Mouse (Mus musculus) lung, embryonic 16.5 days (tissue): ENCODE data around the gene Clec12b. TPM values are rescaled to one million over a fixed set of nuclear protein-coding genes. Genes with fewer than 3 reads are reported as not detected.
A peak's percentile ranks its signal among the peaks of the same experiment; 100 is the strongest.

Experiments
- ATAC-seq: fragments of 200-750 bp; cut with Nextera tagmentation; 2 replicates; pipeline ENCODE4 v1.8.0; 2017; ENCODE audit warnings: low read depth, mild to moderate bottlenecking, moderate library complexity
- H3K27ac ChIP-seq: fragments of 300-500 bp; sonication (generic); 2 replicates; pipeline ENCODE4 v1.5.1; 2014; ENCODE audit warnings: mild to moderate bottlenecking, control low read depth, low read length
- H3K27me3 ChIP-seq: fragments of 300-500 bp; sonication (generic); 2 replicates; pipeline ENCODE4 v1.6.1; 2014; ENCODE audit warnings: low read depth, low read length, mixed read lengths; ENCODE audit not compliant: control insufficient read depth, insufficient read depth
- H3K36me3 ChIP-seq: fragments of 300-500 bp; sonication (generic); 2 replicates; pipeline ENCODE4 v1.6.1; 2014; ENCODE audit warnings: low read length; ENCODE audit not compliant: control insufficient read depth, insufficient read depth
- H3K4me1 ChIP-seq: fragments of 300-500 bp; sonication (generic); replicated peaks from 2 replicates; pipeline ENCODE4 v1.6.1; 2014; ENCODE audit warnings: low read length, mixed read lengths; ENCODE audit not compliant: control insufficient read depth, insufficient read depth
- H3K4me2 ChIP-seq: fragments of 300-500 bp; sonication (generic); 2 replicates; pipeline ENCODE4 v1.6.1; 2014; ENCODE audit warnings: low read depth, low read length, control low read depth
- H3K4me3 ChIP-seq: fragments of 300-500 bp; sonication (generic); 2 replicates; pipeline ENCODE4 v1.5.1; 2014; ENCODE audit warnings: mild to moderate bottlenecking, low read length, control low read depth
- H3K9ac ChIP-seq: fragments of 300-500 bp; sonication (generic); 2 replicates; pipeline ENCODE4 v1.6.1; 2014; ENCODE audit warnings: low read length, control low read depth
- H3K9me3 ChIP-seq: fragments of 300-500 bp; sonication (generic); 2 replicates; pipeline ENCODE4 v1.6.1; 2016; ENCODE audit warnings: low read length; ENCODE audit not compliant: control insufficient read depth
- WGBS: fragments of 180-500 bp; shearing (Covaris S2); extraction: QIAGEN DNeasy Blood & Tissue Kit; methylation state at CpG from one replicate; pipeline ENCODE4 v1.1.7; 2014; 5-methylcytosine and 5-hydroxymethylcytosine counted together
- polyA plus RNA-seq: library from polyadenylated mRNA; unstranded; fragments of >200 nt; fragmentation: Nextera tagmentation; extraction: Ambion mirVana; gene quantifications from 2 replicates; pipeline ENCODE4 v1.2.1, GENCODE M21; 2015

The Clec12b gene
- polyA plus RNA-seq = 0.36 and 0.50 TPM in 2 replicates

DNA sequence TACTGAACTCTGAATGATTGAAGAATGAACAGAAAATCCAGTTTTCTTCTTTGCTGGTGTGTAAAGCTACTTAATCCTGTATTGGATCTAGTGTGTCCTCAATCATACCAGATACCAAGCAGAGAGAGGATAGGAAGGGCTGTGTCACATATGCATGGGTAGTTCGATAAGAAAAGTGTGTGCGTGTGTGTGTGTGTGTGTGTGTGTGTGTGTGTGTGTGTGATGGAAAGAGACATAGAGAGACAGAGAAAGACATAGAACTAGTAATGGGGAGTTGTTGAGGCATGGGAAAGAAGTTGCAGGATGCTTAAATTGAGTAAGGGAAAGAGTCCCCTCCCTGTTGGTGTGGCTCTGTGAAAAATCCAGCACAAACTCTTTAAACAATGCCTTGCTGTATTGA lies at the start of gene Clec12b:
TSS of gene Clec12b (minus strand) at position 101 of the 400 bp plus-strand sequence.
- Histone ChIP-seq H3K27ac (no peak within 1 kb of the TSS), H3K36me3 (no peaks in the 10 kb centered on the region), H3K9me3 (no peaks in the 10 kb centered on the region), H3K4me1 (no peaks in the 10 kb centered on the region), H3K9ac (no peak within 1 kb of the TSS), H3K4me3 (no peak within 1 kb of the TSS), H3K27me3 (no peaks in the 10 kb centered on the region), H3K4me2 (no peak within 1 kb of the TSS)
- 75% methylated on average over 2 of the region's 2 CpGs for WGBS
- ATAC-seq = no peak

DNA sequence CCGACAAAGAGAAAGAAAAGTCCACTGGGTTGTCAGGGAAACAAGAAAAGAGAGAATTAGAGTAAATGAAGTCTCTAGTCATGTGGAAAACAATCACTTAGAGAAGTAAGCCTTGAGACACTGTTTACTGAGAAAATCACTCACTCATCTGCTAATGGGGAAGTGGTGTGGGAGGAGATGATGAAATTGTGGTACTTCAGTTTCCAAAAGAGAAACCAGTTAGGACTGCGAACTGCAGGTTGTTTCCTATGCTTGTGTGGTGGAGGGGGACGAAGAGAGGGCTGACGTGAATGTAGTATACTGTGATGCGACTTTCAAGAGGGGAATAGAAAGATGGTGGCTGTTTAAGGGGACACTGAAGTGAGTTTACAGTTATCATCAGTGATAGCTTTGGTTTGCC lies 48.6 kb upstream of the Clec12b start:
- H3K27me3 ChIP-seq = no peaks in the 10 kb centered on the region
- H3K36me3 ChIP-seq = no peaks in the 10 kb centered on the region
- H3K9ac ChIP-seq = no peak overlapping the region
- H3K27ac ChIP-seq = no peak overlapping the region
- no peaks in the 10 kb centered on the region for H3K9me3 ChIP-seq
- no peak overlapping the region for H3K4me3 ChIP-seq
- H3K4me1 ChIP-seq = no peaks in the 10 kb centered on the region
- H3K4me2 ChIP-seq = no peak overlapping the region
- WGBS = 76% methylated on average over 5 of the region's 5 CpGs
- ATAC-seq = no peak

DNA sequence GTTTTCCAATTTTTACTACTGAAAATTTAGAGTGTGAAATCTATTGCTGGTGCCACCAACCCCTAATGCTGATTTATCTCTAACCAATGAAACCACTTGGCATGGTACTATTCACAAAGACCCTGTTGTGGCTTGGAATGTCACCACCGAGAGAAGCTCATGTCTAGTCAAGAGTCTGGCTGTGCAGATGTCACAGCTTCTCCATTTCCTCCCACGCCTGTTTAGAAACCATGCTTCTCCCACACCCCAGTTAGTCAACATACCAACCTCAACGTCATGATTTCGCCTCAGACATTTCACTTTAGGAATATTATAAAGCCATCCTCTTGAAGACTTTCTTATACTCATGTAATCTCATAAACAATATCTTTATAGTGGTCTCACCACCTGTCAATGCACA lies 41.6 kb upstream of the Clec12b start:
- Histone ChIP-seq H3K4me2 (no peak overlapping the region), H3K27ac (no peak overlapping the region), H3K9me3 (no peaks in the 10 kb centered on the region), H3K36me3 (no peaks in the 10 kb centered on the region), H3K4me3 (no peak overlapping the region), H3K4me1 (peaks cover 14% of the 10 kb centered on the region; the same call in 1 of the 2 replicates), H3K9ac (no peak overlapping the region), H3K27me3 (no peaks in the 10 kb centered on the region)
- WGBS = 59% methylated on average over 4 of the region's 4 CpGs
- ATAC-seq = no peak

DNA sequence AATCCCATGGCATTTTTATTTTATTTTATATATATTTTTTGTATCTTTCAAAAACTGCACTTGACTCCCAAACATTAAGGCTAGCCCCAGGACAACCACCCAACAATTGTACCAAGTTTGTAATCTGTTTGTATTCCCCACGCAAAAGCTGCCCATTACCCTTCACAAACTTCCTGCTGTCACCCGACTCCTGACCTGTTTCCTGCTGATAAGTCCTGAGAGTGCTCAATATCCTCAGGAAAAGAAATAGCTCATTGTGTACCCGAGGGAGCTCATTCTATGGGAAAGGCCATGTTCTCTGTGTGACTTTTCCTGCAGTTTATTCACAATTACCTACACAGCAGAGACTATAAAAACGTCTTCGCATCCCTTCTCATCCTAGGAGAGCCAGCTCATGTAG lies 40.1 kb upstream of the Clec12b start:
- Histone ChIP-seq H3K4me1 (peaks cover 14% of the 10 kb centered on the region; the same call in 1 of the 2 replicates), H3K27ac (no peak overlapping the region), H3K27me3 (no peaks in the 10 kb centered on the region), H3K9ac (no peak overlapping the region), H3K4me3 (no peak overlapping the region), H3K4me2 (no peak overlapping the region), H3K36me3 (no peaks in the 10 kb centered on the region), H3K9me3 (no peaks in the 10 kb centered on the region)
- ATAC-seq = peak; percentile 78
- WGBS = 24% methylated on average over 5 of the region's 5 CpGs

DNA sequence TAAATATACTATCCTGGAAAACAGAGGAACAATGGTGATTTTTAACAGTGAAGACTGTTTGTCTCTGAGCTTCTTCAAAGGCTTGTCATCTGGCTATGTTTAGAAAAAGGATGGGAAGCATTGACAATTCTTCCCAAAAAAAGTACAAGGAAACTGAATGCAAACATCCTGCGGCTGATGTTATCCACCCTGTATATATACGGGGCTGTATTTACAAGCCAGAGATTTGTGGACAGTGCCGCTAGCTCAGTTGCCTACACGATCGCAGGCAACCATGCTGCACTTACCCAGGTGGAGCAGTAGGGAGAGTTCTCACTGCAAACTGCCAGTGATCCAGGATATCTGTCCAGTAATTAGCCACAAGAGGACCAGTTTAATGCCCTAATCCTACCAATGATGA lies 39.5 kb upstream of the Clec12b start:
- no peak overlapping the region for H3K9ac ChIP-seq
- H3K27me3 ChIP-seq = no peaks in the 10 kb centered on the region
- H3K27ac ChIP-seq = peak overlapping the region; percentile 59; the same call in 1 of the 2 replicates
- no peak overlapping the region for H3K4me2 ChIP-seq
- WGBS = 31% methylated on average over 5 of the region's 5 CpGs
- no peak overlapping the region for H3K4me3 ChIP-seq
- no peaks in the 10 kb centered on the region for H3K9me3 ChIP-seq
- peaks cover 14% of the 10 kb centered on the region; the same call in 1 of the 2 replicates for H3K4me1 ChIP-seq
- H3K36me3 ChIP-seq = no peaks in the 10 kb centered on the region
- ATAC-seq = peak; percentile 81

DNA sequence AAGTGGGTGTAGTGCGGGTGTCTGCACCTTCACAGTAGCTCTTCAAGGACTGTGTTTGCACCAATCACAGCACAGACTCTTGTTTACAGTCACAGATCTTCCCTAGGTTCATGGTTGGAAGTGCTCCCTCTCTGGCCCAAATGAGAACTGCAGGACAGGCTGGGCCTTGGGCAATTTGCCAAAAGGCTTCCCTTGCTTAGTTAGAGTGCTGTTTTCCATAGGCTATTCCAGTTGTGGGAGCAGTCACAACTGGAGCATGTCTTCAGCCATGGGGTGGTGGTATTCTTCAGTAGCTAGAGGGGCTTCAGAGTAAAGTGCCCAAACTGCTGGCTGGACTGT lies 38.0 kb upstream of the Clec12b start:
- no peak overlapping the region for H3K9ac ChIP-seq
- WGBS = 13% methylated on average over 1 of the region's 1 CpGs
- H3K27me3 ChIP-seq = no peaks in the 10 kb centered on the region
- no peak overlapping the region for H3K4me3 ChIP-seq
- no peaks in the 10 kb centered on the region for H3K36me3 ChIP-seq
- H3K4me1 ChIP-seq = peaks cover 14% of the 10 kb centered on the region; the same call in 1 of the 2 replicates
- peak; percentile 58 for ATAC-seq
- H3K27ac ChIP-seq = peak overlapping the region; percentile 7; the same call in 1 of the 2 replicates
- no peak overlapping the region for H3K4me2 ChIP-seq
- H3K9me3 ChIP-seq = no peaks in the 10 kb centered on the region

DNA sequence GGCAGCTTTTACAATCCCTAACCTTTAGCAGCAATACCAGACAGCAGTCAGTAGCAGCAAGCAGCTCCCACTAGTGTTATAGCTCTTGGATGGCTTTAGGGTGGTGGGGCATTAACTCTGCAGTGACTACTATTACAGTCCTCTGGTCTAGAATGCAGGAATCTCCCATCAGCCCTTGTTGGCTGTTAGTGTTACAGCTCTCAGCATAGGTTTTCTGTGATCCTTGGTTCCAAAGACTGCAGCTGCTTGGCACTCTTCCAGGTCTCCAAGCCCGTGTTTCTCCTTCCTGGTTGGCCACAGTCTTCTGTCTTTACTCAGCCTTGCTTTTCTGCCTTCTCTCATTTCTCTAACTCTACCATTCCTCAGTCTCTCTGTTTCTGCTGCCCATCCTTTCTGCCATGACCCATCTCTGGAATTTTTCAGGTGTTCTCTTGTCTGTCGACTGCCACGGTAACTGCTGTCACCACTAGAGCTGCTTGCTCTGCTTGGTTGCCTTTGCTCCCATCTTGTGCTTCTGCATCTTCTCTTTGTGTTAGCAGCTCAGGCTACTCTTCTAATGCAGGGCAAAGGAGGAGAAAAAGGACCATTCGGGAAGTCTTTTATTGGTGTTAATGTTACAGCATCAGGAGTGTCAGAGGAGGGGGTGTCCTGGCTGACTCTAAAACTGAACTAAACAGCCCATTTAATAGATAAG lies 37.5 kb upstream of the Clec12b start:
- peaks cover 14% of the 10 kb centered on the region; the same call in 1 of the 2 replicates for H3K4me1 ChIP-seq
- 54% methylated on average over 4 of the region's 4 CpGs for WGBS
- H3K4me3 ChIP-seq = no peak overlapping the region
- no peaks in the 10 kb centered on the region for H3K27me3 ChIP-seq
- no peaks in the 10 kb centered on the region for H3K36me3 ChIP-seq
- H3K27ac ChIP-seq = peak overlapping the region; percentile 62
- ATAC-seq = peak; percentile 70; the same call in 1 of the 2 replicates
- H3K9me3 ChIP-seq = no peaks in the 10 kb centered on the region
- H3K4me2 ChIP-seq = no peak overlapping the region
- H3K9ac ChIP-seq = no peak overlapping the region

DNA sequence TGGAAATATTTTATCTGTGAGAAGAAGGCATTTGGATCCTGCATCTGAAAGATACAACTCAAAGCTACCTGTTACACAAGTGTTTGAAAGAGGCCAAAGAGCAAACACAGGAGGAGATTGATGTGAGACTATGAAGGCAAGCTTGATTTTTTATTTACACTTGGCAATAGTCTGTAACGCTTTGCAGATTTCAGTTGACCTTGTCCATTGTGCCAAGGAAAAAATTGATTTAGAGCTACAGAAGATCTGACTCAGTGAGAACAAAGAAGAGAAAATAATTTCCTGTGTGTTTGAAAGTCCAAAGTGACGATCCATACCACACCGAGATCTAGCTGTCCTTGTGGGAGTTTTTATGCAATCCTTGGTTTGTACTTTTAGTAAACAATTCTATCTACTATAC lies 36.6 kb upstream of the Clec12b start:
- ATAC-seq = no peak
- Histone ChIP-seq H3K4me2 (no peak overlapping the region), H3K9me3 (no peaks in the 10 kb centered on the region), H3K4me3 (no peak overlapping the region), H3K9ac (no peak overlapping the region), H3K27ac (no peak overlapping the region), H3K36me3 (no peaks in the 10 kb centered on the region), H3K27me3 (no peaks in the 10 kb centered on the region), H3K4me1 (peaks cover 14% of the 10 kb centered on the region; the same call in 1 of the 2 replicates)
- WGBS = 28% methylated on average over 3 of the region's 3 CpGs

DNA sequence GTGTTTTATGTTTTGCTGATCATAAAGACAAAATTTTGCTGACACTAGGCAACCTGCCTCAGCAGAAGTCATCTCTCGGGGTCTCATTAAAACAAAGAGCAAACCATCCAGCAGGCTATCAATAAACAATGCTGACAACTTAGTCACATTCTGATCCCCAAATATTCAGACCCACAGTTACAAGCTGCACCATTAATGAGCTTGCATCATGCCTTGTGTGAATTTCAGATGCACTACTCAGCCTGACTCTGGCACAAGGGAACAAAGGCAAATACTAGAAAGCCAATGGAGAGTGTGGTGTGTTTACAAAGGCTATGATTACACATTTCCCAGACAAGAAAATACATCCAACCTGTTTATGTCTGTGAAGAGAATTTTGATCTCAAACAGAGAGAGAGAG lies 28.5 kb upstream of the Clec12b start:
- Histone ChIP-seq H3K4me2 (no peak overlapping the region), H3K27me3 (no peaks in the 10 kb centered on the region), H3K9ac (no peak overlapping the region), H3K9me3 (no peaks in the 10 kb centered on the region), H3K4me1 (no peaks in the 10 kb centered on the region), H3K27ac (no peak overlapping the region), H3K36me3 (no peaks in the 10 kb centered on the region), H3K4me3 (no peak overlapping the region)
- WGBS = 66% methylated on average over 1 of the region's 1 CpGs
- ATAC-seq = no peak
